Mouse (Mus musculus) CH12.LX (cell line): ENCODE results near the gene Gm2026.
"Not testable (repeated sequence)": the region's sequence is repeated elsewhere in the genome, so short reads cannot be mapped to it uniquely, and the experiment has no call there.

Experiments used
- CHD1 ChIP-seq: IDR thresholded peaks from 2 replicates; pipeline ENCODE4 v1.6.1; 2012; ENCODE audit warnings: low read depth, low read length, improper control_type of control experiment, inconsistent platforms
- CTCF ChIP-seq, 2 experiments: IDR thresholded peaks in 1 of 2; conservative IDR thresholded peaks in 1 of 2; 2 replicates each; pipeline ENCODE4 v1.5.1; 2011 to 2012; ENCODE audit warnings: low read depth in 2 of 2, low read length in 2 of 2, improper control_type of control experiment in 1 of 2, inconsistent platforms in 1 of 2, mild to moderate bottlenecking in 1 of 2, moderate library complexity in 1 of 2
- ELF1 ChIP-seq: IDR thresholded peaks from 2 replicates; pipeline ENCODE4 v1.6.1; 2014; ENCODE audit warnings: low read depth, mild to moderate bottlenecking, inconsistent platforms, low read length, improper control_type of control experiment
- JUN ChIP-seq: IDR thresholded peaks from 2 replicates; pipeline ENCODE4 v1.6.1; 2011; ENCODE audit warnings: low read depth, mild to moderate bottlenecking, low read length, improper control_type of control experiment, moderate library complexity; ENCODE audit not compliant: insufficient read depth
- MAFK ChIP-seq: IDR thresholded peaks from 2 replicates; pipeline ENCODE4 v1.6.1; 2011; ENCODE audit warnings: low read length, improper control_type of control experiment; ENCODE audit not compliant: insufficient replicate concordance
- MAX ChIP-seq: IDR thresholded peaks from 2 replicates; pipeline ENCODE4 v1.6.1; 2011; ENCODE audit warnings: low read length, improper control_type of control experiment
- MAZ ChIP-seq: IDR thresholded peaks from 2 replicates; pipeline ENCODE4 v1.6.1; 2012; ENCODE audit warnings: low read depth, mild to moderate bottlenecking, inconsistent platforms, low read length, improper control_type of control experiment, moderate library complexity
- MEF2A ChIP-seq: IDR thresholded peaks from 2 replicates; pipeline ENCODE4 v1.6.1; 2014; ENCODE audit warnings: low read depth, mild to moderate bottlenecking, inconsistent platforms, low read length, improper control_type of control experiment, borderline replicate concordance
- NELFE ChIP-seq: IDR thresholded peaks from 2 replicates; pipeline ENCODE4 v1.6.1; 2011; ENCODE audit warnings: low read depth, low read length, improper control_type of control experiment
- POLR2A ChIP-seq: IDR thresholded peaks from 2 replicates; pipeline ENCODE4 v1.6.1; 2011; ENCODE audit warnings: low read depth, mild to moderate bottlenecking, improper control_type of control experiment, low read length
- POLR2AphosphoS2 ChIP-seq: IDR thresholded peaks from 2 replicates; pipeline ENCODE4 v1.6.1; 2011; ENCODE audit warnings: low read depth, low read length, improper control_type of control experiment

GRCm38 (mm10) chr2:175931000-175931399 lies 34.1 kb upstream of the Gm2026 start, which contains the start of gene Zfp966:
- TF ChIP-seq ELF1; NELFE; MAFK; POLR2AphosphoS2; POLR2A; CTCF (conservative IDR thresholded peaks at IDR 0.05 in 1 of 2, IDR thresholded peaks at IDR 0.05 in 1 of 2; ENCODE audit: low read depth in 2 of 2, low read length in 2 of 2); MAX; CHD1; MEF2A; MAZ; JUN: not testable (repeated sequence)
